20 mouse cellular contexts compared by ENCODE assay signal in the genomic region with DNA sequence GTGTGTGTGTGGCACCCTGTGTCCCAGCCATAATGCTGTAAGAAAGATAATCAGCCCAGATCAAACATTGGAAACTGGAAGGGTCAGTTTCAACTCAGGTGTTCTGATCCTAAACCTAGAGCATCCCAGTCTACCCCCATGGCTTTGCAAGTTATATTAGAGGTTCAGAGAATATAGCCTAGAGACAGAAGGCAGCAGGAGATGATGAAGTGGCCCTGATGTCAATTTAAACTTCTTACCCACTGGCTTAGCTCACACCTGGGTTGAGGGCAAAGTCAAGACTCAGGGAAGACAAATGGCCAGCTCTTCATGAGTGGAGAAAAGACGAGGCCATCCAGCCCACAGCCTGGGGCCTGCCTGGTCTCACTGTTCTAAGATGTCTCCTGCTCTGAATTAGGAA. TPM values are rescaled to one million over a fixed set of nuclear protein-coding genes. Genes with fewer than 3 reads are reported as not detected.
DNase-seq lines count a peak whose midpoint lies in the region; ATAC-seq and TF ChIP-seq lines count a peak whose summit lies in the region.
"Had no signal": no experiment of that assay in that cellular context is flagged by ENCODE, and none has a peak within 500 bp of the region (broad histone marks: within the 10 kb centered on the region; RNA-seq: fewer than 3 reads in every experiment).

A gene (plus strand): TSS at position 301 of the 400 bp plus-strand sequence.
A gene (minus strand): TSS at position 368 of the 400 bp plus-strand sequence.

- no peak for DNase-seq in heart, adult 8-10 months (ENCODE audit: low spot score)
- DNase-seq in stomach, postnatal 0 days (ENCODE audit: low spot score): no peak
- DNase-seq in layer of hippocampus, postnatal 25 days (ENCODE audit: extremely low spot score in 1 of 2, low spot score in 1 of 2): no peak
- no peak for DNase-seq in ovary, postnatal 14 days (ENCODE audit: low spot score)
- DNase-seq: cerebellum, adult 18-20 months; heart, adult 18-20 months; kidney, postnatal 10 days; layer of hippocampus, adult 9-11 months; thymus, postnatal 36 days had no signal

- H3K27ac ChIP-seq in heart, embryonic 13.5 days (replicated peaks): no peak within 1 kb of the TSS
- no peak within 1 kb of the TSS for H3K27ac ChIP-seq in stomach, embryonic 15.5 days
- H3K27ac ChIP-seq in stomach, postnatal 0 days (replicated peaks): no peak within 1 kb of the TSS
- H3K27ac ChIP-seq in liver, embryonic 12.5 days: no peak within 1 kb of the TSS
- H3K27ac ChIP-seq in neural tube, embryonic 15.5 days (replicated peaks): no peak within 1 kb of the TSS
- H3K27ac ChIP-seq: embryonic facial prominence, embryonic 15.5 days; lung, embryonic 15.5 days had no signal

- no peak within 1 kb of the TSS for H3K4me3 ChIP-seq in heart, embryonic 13.5 days
- no peak within 1 kb of the TSS for H3K4me3 ChIP-seq in stomach, embryonic 15.5 days (replicated peaks)
- no peak within 1 kb of the TSS for H3K4me3 ChIP-seq in stomach, postnatal 0 days (ENCODE audit: low read depth, low read length)
- no peak within 1 kb of the TSS for H3K4me3 ChIP-seq in liver, embryonic 12.5 days
- no peak within 1 kb of the TSS for H3K4me3 ChIP-seq in neural tube, embryonic 15.5 days (replicated peaks)
- H3K4me3 ChIP-seq: embryonic facial prominence, embryonic 15.5 days; lung, embryonic 15.5 days had no signal

- H3K9me3 ChIP-seq in heart, embryonic 13.5 days: no peaks in the 10 kb centered on the region
- no peaks in the 10 kb centered on the region for H3K9me3 ChIP-seq in stomach, embryonic 15.5 days
- no peaks in the 10 kb centered on the region for H3K9me3 ChIP-seq in stomach, postnatal 0 days (ENCODE audit: control insufficient read depth, low read length)
- no peaks in the 10 kb centered on the region for H3K9me3 ChIP-seq in liver, embryonic 12.5 days (replicated peaks)
- no peaks in the 10 kb centered on the region for H3K9me3 ChIP-seq in neural tube, embryonic 15.5 days (replicated peaks)
- H3K9me3 ChIP-seq: embryonic facial prominence, embryonic 15.5 days; lung, embryonic 15.5 days had no signal

- peaks cover 18% of the 10 kb centered on the region; the same call in 1 of the 2 replicates for H3K27me3 ChIP-seq in heart, embryonic 13.5 days (replicated peaks)
- no peaks in the 10 kb centered on the region for H3K27me3 ChIP-seq in stomach, embryonic 15.5 days (replicated peaks)
- no peaks in the 10 kb centered on the region for H3K27me3 ChIP-seq in stomach, postnatal 0 days (ENCODE audit: control insufficient read depth, insufficient read depth, low read length)
- H3K27me3 ChIP-seq in liver, embryonic 12.5 days (replicated peaks): 0 out of 2 replicates have a peak, but pooled peaks cover 4% of the 10 kb centered on the region
- H3K27me3 ChIP-seq in neural tube, embryonic 15.5 days (replicated peaks): no peaks in the 10 kb centered on the region
- H3K27me3 ChIP-seq: embryonic facial prominence, embryonic 15.5 days; lung, embryonic 15.5 days; Patski had no signal

- H3K9ac ChIP-seq in heart, embryonic 13.5 days: no peak within 1 kb of the TSS; the same call in 1 of the 2 replicates
- no peak within 1 kb of the TSS for H3K9ac ChIP-seq in stomach, embryonic 15.5 days
- H3K9ac ChIP-seq in stomach, postnatal 0 days (ENCODE audit: low read length): no peak within 1 kb of the TSS
- H3K9ac ChIP-seq in liver, embryonic 12.5 days: no peak within 1 kb of the TSS
- H3K9ac ChIP-seq in neural tube, embryonic 15.5 days (replicated peaks): no peak within 1 kb of the TSS
- H3K9ac ChIP-seq: embryonic facial prominence, embryonic 15.5 days; lung, embryonic 15.5 days had no signal

- no peak for TF ChIP-seq EP300 in stomach, postnatal 0 days (optimal IDR thresholded peaks at IDR 0.05)

- peak within 1 kb of the TSS; percentile 26 for H3K4me2 ChIP-seq in heart, embryonic 13.5 days
- H3K4me2 ChIP-seq in stomach, embryonic 15.5 days: peak within 1 kb of the TSS; percentile 10; the same call in 1 of the 2 replicates
- no peak within 1 kb of the TSS for H3K4me2 ChIP-seq in stomach, postnatal 0 days (replicated peaks; ENCODE audit: low read depth)
- H3K4me2 ChIP-seq in liver, embryonic 12.5 days: peak within 1 kb of the TSS; percentile 26
- peak within 1 kb of the TSS; percentile 13; the same call in 1 of the 2 replicates for H3K4me2 ChIP-seq in neural tube, embryonic 15.5 days
- H3K4me2 ChIP-seq: embryonic facial prominence, embryonic 15.5 days; lung, embryonic 15.5 days had no signal

- H3K36me3 ChIP-seq in heart, embryonic 13.5 days: no peaks in the 10 kb centered on the region
- no peaks in the 10 kb centered on the region for H3K36me3 ChIP-seq in stomach, embryonic 15.5 days
- no peaks in the 10 kb centered on the region for H3K36me3 ChIP-seq in stomach, postnatal 0 days (ENCODE audit: control insufficient read depth, insufficient read depth, low read length)
- no peaks in the 10 kb centered on the region for H3K36me3 ChIP-seq in liver, embryonic 12.5 days
- H3K36me3 ChIP-seq in neural tube, embryonic 15.5 days: no peaks in the 10 kb centered on the region
- H3K36me3 ChIP-seq: embryonic facial prominence, embryonic 15.5 days; lung, embryonic 15.5 days had no signal

- no peak for ATAC-seq in heart, embryonic 13.5 days (ENCODE audit: extremely low read depth, insufficient number of reproducible peaks, low FRiP score, low TSS enrichment)
- ATAC-seq in stomach, embryonic 15.5 days (ENCODE audit: insufficient read depth, low FRiP score, low read depth): no peak
- ATAC-seq in stomach, postnatal 0 days (ENCODE audit: low FRiP score, low TSS enrichment): no peak
- no peak for ATAC-seq in liver, embryonic 12.5 days
- ATAC-seq in neural tube, embryonic 15.5 days (ENCODE audit: low FRiP score): no peak
- ATAC-seq: Patski had no signal

- H3K4me1 ChIP-seq in heart, embryonic 13.5 days: no peaks in the 10 kb centered on the region
- H3K4me1 ChIP-seq in stomach, embryonic 15.5 days: no peaks in the 10 kb centered on the region
- no peaks in the 10 kb centered on the region for H3K4me1 ChIP-seq in stomach, postnatal 0 days (replicated peaks; ENCODE audit: control insufficient read depth, insufficient read depth)
- no peaks in the 10 kb centered on the region for H3K4me1 ChIP-seq in liver, embryonic 12.5 days
- peaks cover 5% of the 10 kb centered on the region for H3K4me1 ChIP-seq in neural tube, embryonic 15.5 days
- H3K4me1 ChIP-seq: embryonic facial prominence, embryonic 15.5 days; lung, embryonic 15.5 days had no signal

- TF ChIP-seq CTCF in stomach, postnatal 0 days (IDR thresholded peaks at IDR 0.05; ENCODE audit: low read depth): no peak

- WGBS in heart, embryonic 13.5 days: 53% methylated on average over 1 of the region's 1 CpGs
- 80% methylated on average over 1 of the region's 1 CpGs for WGBS in stomach, embryonic 15.5 days
- 53% methylated on average over 1 of the region's 1 CpGs for WGBS in stomach, postnatal 0 days
- WGBS in liver, embryonic 12.5 days (ENCODE audit: insufficient replicate concordance): 50% methylated on average over 1 of the region's 1 CpGs
- 70% methylated on average over 1 of the region's 1 CpGs for WGBS in neural tube, embryonic 15.5 days

RNA-seq across cellular contexts. Expression of the first gene that starts in this region (rescaled TPM):
- 0.08 and 0.38 TPM in 2 replicates for polyA plus RNA-seq in heart, embryonic 13.5 days (2015; fragmentation: Nextera tagmentation; extraction: Ambion mirVana)
- not detected for total RNA-seq in heart, adult 8-10 months (2022)
- 2.6 and 3.5 TPM in 2 replicates for polyA plus RNA-seq in stomach, embryonic 15.5 days (2015; fragmentation: Nextera tagmentation; extraction: Ambion mirVana)
- polyA plus RNA-seq in stomach, postnatal 0 days (2015; fragmentation: Nextera tagmentation; extraction: Ambion mirVana): 0.21 TPM in 2 replicates
- polyA plus RNA-seq in liver, embryonic 12.5 days (2016; fragmentation: Nextera tagmentation; extraction: Ambion mirVana): 6.1 and 6.4 TPM in 2 replicates
- polyA plus RNA-seq in neural tube, embryonic 15.5 days (2015; fragmentation: Nextera tagmentation; extraction: Ambion mirVana): 0.12 and 0.34 TPM in 2 replicates
- total RNA-seq in layer of hippocampus, postnatal 25 days (2021): under 1 TPM; 0.22 to 0.35 TPM
- total RNA-seq: heart, adult 18-20 months had no signal
- polyA plus RNA-seq: embryonic facial prominence, embryonic 15.5 days; hindbrain, embryonic 11.5 days; stomach, embryonic 14.5 days had no signal

RNA-seq across cellular contexts. Expression of the second gene that starts in this region (rescaled TPM):
- polyA plus RNA-seq in heart, embryonic 13.5 days (2015; fragmentation: Nextera tagmentation; extraction: Ambion mirVana): 0.36 TPM in 1 of 2 replicates, not detected in the other
- total RNA-seq in heart, adult 8-10 months (2022): not detected
- polyA plus RNA-seq in stomach, embryonic 15.5 days (2015; fragmentation: Nextera tagmentation; extraction: Ambion mirVana): 0.19 and 0.46 TPM in 2 replicates
- polyA plus RNA-seq in stomach, postnatal 0 days (2015; fragmentation: Nextera tagmentation; extraction: Ambion mirVana): 0.13 and 0.15 TPM in 2 replicates
- 0.08 and 0.13 TPM in 2 replicates for polyA plus RNA-seq in liver, embryonic 12.5 days (2016; fragmentation: Nextera tagmentation; extraction: Ambion mirVana)
- 0.19 and 6.5 TPM in 2 replicates for polyA plus RNA-seq in neural tube, embryonic 15.5 days (2015; fragmentation: Nextera tagmentation; extraction: Ambion mirVana)
- not detected for total RNA-seq in layer of hippocampus, postnatal 25 days (2021)
- total RNA-seq: heart, adult 18-20 months; left cerebral cortex, postnatal 36 days had no signal
- polyA plus RNA-seq: brain, embryonic 14.5 days had no signal
